Mouse (Mus musculus) spleen, embryonic (tissue): ENCODE data around the gene Gm20388.

Experiments
- CTCF ChIA-PET: fragments of 350-600 bp; sonication (Branson Sonifier 250); formaldehyde crosslinking; loops from one replicate; lab custom pipeline; 2022; lab: Charles Lee

The Gm20388 gene

DNA sequence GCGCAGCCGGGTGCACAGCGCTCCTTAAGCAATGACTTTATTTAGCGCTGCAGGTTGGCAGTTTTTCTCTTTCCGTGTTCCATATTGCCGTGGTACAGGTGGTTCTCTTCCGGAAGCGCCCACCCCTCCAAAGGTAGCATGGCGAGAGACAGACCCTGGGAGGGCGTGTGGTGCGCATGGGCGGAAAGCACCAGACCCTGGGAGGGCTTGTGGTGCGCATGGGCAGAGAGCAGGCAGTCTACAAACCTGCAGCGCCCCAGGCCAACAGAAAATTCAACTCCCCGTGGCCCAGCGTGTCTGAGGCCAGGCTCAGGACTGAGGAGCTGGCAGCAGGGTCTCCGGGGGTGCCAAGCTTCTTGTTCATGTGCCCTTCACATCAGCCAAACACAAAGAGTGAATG, 1660.2 kb downstream of the Gm20388 start:
- CTCF ChIA-PET: no interaction called here

DNA sequence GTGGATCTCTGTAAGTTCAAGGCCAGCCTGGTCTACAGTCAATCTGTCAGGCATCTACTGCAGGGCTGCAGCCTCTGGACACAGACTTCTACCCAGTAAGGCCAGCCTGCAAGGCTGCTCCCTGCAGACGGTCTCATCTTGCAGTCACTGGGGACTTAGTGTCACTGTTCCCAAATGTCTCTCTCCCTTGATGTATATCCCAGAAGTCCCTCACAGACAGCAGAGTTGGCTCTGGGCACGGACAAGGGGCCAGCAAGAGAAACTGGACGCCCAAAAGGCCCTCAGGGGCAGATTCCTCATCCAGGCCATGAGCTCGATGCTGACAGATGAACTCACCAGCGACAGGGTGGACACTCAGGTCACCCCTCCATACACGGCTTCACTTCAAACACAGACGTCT, 1661.5 kb downstream of the Gm20388 start:
- CTCF ChIA-PET: no interaction called here

GRCm38 (mm10) chr8:121573275-121573674, 1662.6 kb downstream of the Gm20388 start:
- CTCF ChIA-PET: no interaction called here

DNA sequence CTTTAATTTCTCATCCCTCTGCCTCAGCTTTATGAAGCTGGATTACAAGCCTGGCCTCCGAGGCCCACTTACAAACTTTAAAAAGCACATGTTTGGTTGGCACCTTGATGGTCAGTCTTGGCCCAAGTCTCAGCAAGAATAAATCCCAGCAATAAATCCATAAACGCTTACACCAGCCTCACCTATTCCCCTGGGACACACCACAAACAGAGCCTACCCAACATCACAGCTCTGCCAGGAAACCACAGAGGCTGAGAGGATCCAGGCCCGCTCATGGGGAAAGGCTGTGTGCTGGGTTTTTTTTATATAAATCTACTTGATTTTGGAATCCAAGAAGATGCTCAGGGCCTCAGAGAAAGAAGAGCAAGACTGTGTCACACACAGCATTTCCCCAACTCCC, 1665.0 kb downstream of the Gm20388 start:
- CTCF ChIA-PET: no interaction called here

DNA sequence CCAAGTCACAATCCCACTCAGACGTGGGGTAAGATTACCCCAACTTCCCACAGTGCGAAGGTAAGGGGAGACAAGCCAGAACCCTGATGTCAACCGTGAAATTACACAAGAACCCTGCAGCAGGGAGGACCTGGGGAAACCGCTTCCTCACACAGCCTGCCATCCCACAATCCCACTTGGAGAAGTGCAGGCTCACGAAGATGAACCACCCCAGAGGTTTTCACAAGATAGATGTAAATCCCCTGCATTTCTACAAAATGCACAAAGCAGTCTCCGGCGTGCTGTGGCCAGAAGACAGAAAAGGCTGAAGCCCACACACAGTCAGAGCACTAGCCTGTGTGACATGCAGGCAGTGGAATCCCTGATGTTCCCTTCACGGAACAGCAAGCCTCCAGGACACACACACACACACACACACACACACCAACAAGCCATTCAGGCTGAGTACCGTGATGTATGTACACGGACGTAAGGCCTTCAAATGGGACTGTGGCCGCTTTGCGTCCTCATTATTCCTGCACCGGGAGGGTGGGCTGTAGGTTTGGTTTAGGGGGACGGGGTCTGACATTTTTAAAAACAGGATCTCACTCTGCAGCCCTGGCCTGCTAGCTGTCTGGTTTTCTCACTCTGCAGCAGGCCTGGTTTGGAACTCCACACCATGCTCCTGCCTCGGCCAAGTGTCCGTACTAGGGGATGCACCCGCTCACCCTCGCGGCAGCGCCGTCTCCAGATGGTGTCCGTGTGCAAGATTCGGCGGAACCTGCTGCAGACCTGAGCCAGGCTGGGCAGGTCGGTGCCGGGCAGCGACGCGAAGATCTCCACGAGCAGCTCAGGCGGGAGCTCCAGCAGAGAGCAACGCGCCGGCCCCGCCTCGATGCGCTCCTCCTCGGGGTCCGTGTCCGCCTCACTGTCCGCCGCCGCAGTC, 1667.4 kb downstream of the Gm20388 start:
- CTCF ChIA-PET: interaction anchor here (0.6 to 1.1 kb wide), 2 partner anchors 13 to 38 kb away, joined by 3 to 4 read pairs; partner anchors contain the start of gene Map1lc3b

- CTCF ChIA-PET: interaction anchor here (1.1 kb wide), 1 partner anchor 12 kb away, joined by 3 read pairs; the partner anchor contains the start of gene Map1lc3b
These were observed 1668.2 kb downstream of the Gm20388 start, which contains the start of gene Fbxo31 for GRCm38 (mm10) chr8:121578676-121579451. TSS of gene Fbxo31 (minus strand) at chr8:121578806.

- CTCF ChIA-PET: interaction anchor here (1.0 to 1.1 kb wide), 2 partner anchors 10 to 14 kb away, joined by 3 to 9 read pairs; no protein-coding TSS in a partner anchor
These were observed 1669.8 kb downstream of the Gm20388 start for GRCm38 (mm10) chr8:121580465-121580864.

DNA sequence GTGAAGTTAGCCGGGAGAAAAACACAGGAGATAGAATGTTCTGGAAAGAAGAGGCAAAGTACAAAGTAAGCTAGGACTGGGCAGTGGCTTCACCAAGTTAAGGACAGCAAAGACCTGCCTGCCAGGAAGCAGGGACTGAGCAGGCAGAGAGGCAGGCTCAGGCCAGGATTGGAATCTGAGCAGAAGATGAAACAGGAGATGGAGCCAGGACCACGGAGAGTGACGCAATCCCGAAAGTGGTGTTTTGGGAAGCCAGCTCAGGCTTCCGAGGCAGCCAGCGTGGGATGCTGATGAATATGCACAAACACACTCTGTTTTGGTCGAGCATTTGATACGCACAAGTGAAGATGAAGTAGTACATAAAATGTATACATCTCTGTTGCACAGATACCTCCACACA, 1673.0 kb downstream of the Gm20388 start:
- CTCF ChIA-PET: no interaction called here

DNA sequence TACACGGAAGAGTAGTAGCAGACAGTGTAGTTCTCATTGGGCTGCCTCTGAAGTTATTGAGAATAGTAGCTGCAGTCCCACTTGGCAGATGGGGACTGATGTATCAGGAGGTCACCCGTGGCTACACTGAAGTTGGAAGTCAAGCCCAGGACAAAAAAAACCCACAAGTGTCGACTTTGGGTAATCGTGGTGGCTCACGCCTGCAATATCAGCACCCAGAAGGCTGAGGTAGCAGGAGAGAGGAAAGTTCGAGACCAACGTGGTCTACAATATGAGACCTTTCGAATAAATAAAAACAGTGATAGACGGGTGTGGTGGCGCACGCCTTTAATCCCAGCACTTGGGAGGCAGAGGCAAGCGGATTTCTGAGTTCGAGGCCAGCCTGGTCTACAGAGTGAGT, 1674.1 kb downstream of the Gm20388 start:
- CTCF ChIA-PET: interaction anchor here (0.5 kb wide), 1 partner anchor 342 kb away, joined by 4 read pairs; no protein-coding TSS in a partner anchor

DNA sequence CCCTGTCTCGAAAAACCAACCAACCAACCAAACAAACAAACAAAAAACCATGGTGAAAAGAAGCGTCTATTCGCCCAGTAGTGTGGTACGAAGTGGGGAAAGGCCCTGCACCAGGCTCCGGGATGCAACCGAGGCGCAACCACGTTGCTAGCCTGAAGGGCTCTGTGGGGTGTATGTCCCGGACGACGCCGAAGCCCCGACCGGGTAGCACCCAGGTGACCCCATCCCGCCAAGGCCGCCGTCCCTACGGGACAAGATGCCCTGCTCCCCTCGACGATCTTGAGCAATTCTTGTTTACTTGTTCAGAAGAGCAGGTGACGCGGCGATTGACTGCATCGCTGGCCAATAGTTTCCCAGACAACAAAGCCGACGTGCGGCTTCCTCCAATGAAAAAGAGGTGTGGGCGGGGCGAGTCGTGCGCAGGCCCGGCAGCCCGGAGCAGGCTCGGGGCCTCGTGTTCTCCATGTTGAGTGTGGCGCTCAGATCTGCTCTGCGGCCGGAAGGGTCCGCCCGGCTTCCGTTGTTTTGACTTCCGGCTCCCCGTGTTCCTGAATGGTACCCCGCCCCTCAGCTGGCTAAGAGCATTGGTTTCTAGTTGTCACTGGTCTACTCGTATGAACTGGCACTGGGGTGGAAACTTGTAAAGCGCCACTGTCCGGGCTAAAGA, 1674.7 kb downstream of the Gm20388 start:
- CTCF ChIA-PET: interaction anchor here (0.5 kb wide), 1 partner anchor 1615 kb away, joined by 3 read pairs; no protein-coding TSS in a partner anchor

DNA sequence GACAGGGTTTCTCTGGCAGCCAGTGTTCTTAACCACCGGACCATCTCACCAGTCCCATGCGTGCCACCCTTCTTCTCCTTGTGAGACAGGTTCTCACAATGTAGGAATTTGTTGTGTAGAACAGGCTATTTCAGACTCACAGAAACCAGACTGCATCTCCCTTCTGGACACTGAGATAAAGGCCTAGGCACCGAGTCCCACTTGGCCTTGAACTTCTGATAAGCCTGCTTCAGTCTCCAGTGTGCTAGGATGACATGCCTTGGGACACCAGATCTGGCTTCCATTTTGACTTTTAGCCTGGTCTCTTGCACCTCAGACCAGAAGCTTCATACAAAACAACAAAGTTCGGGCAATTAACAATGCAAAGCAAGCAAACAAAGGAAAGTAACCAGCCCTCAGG, 1678.1 kb downstream of the Gm20388 start:
- CTCF ChIA-PET: no interaction called here

DNA sequence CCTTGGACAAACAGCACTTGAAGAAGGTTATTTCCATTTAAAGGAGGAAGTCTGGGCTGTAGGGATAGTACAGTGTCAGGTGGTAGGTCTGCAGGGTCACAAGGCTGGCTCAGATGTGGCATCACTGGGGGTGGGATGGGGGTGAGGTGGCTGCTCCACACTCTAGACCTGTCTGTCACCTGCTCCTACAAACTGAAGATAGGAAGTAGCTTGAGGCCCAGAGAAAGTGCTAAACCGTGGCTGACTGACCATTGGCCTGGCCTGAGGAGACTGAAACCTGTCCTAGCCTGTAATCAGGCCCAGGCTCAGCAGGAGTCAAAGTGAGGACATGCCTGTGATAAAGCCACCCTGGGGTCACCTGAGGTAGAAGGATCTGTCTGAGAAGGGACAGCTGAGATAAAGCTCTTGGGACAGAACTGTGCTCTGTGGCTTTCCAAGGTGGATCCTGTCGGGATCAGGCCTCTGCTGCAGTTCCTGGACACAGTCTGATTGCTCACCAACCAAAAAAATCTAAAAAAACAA, 1678.6 kb downstream of the Gm20388 start:
- CTCF ChIA-PET: no interaction called here

DNA sequence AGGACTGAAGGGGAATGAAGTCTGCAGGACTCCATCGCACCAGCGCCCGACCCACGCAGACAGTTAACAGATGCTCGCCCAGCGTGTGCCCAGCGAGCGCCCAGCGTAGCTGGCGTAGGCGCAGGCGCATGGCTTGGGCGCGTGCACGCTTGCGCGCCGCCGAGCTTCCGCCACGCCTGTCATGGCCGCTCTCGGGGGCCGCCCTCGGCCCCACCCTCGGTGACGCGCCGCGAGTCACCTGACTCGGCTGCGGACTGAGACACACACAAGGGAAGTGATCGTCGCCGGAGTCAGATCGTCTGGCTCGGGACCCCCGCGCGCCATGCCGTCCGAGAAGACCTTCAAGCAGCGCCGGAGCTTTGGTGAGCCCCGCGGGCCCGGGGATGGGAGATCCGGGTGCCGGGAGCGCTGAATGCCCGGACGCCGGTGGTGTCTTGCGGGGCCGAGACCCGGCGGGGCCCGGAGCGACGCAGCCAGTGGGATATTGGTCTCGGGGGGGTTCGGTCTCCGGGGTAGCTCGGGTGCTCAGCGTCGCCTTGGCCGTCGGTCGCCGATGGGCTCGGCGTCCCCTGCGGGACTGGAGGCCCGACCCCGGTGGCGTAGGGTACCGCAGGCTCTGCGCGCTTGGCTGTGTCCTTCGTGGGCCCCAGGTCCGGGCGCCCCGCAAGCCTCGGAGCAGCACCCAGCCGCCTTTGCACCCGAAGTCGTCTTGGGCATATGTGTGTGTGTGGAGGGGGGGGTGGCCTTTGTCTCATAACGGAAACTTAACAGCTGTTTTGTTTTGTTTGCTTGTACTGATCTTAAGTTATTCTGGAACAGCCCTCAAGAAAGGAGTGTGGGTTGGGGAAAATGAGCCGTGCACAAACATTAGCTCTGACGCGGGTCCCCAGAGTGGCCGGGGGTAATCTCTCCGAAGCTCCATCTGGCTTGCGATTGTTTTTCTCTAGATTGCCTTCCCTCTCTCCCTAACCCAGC, 1679.8 kb downstream of the Gm20388 start, which contains the start of gene Map1lc3b:
Gene Map1lc3b, plus strand, starts transcription at position 159 of the 975 bp plus-strand sequence.
- CTCF ChIA-PET: interaction anchor here (0.7 to 1.4 kb wide), 4 partner anchors 11 to 105 kb away, joined by 3 to 9 read pairs (median 3); partner anchors contain the start of gene Fbxo31

- CTCF ChIA-PET: interaction anchor here (0.7 to 1.4 kb wide), 3 partner anchors 12 to 104 kb away, joined by 3 to 9 read pairs (median 3); partner anchors contain the start of gene Fbxo31
These were observed 1680.8 kb downstream of the Gm20388 start for GRCm38 (mm10) chr8:121591178-121592066.

DNA sequence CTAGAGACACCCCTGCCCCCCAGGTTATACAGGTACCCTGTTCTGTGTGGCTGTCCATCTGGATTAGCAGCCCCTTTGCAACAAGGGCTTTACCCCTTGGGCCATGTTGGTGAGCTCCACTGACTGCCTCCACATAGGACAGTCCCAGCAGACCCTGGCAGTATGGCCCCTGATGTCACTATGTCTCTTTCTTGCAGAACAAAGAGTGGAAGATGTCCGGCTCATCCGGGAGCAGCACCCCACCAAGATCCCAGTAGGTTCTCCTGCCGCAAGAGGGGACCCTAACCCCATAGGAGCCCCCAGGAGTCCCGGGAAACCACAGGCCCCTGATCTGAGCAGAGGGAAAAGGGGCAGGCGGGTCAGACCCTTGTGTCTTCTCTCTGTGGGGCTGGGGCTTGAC, 1682.7 kb downstream of the Gm20388 start:
- CTCF ChIA-PET: interaction anchor here (0.6 kb wide), 1 partner anchor 9 kb away, joined by 10 read pairs; no protein-coding TSS in a partner anchor

DNA sequence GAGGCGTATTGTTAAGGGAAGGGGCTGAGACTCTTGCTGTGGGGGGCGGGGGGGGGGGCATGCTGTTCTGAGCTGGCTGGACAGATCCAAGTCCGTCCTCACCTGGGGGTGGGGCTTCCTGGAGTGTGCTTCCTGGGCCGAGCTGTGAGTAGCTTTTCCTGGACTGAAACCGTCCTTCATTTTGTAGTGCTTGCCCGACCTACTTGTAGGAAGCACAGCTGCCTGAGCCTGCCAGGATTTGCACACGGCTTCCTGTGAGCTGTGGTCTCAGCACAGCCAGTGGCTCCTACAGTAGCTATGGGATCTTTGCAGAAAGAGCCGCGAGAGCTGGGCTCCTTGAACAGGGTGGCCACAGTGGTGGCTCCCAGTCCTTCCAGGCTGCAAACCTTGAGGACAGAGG, 1683.3 kb downstream of the Gm20388 start:
- CTCF ChIA-PET: interaction anchor here (0.7 kb wide), 1 partner anchor 13 kb away, joined by 3 read pairs; no protein-coding TSS in a partner anchor

- CTCF ChIA-PET: interaction anchor here (1.4 kb wide), 1 partner anchor 11 kb away, joined by 4 read pairs; no protein-coding TSS in a partner anchor
These were observed 1686.9 kb downstream of the Gm20388 start for GRCm38 (mm10) chr8:121597492-121597891.

DNA sequence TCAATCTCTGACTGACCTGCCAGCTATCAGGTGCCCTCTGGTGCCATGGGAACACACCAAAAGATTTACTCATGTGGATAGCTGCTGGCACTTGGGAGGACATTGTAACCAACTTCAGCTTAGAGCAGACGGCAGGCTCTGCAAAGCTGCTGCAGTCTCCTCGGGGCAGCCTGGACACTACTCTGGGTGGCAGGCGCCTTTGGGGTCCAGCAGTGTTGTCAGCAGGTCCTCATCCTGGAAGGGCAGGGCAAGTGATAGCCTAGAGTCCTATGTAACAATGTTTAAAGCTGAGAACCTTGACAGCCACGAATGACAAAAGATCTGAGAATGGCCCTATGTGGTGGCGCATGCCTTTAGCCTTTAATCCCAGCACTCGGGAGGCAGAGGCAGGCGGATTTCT, 1687.5 kb downstream of the Gm20388 start:
- CTCF ChIA-PET: no interaction called here
